In the genomic region with DNA sequence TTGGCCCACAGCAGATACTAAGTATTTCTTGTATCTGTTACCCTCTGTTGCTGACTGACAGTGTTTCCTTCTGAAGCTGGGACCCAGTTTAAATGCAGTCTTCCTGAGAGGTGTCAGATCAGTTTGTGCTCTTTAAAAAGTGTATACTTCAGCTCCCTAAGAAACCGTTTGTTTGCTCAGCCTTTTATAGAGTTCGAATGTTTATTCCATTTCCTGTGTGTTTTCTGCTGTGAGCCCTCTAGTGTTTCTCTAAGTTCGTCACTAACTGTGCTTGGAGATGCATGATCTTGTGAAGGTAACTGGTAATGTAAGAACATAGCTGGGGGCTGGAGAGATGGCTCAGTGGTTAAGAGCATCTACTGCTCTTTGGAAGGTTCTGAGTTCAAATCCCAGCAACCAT, we compare ENCODE assay signal across 20 mouse cellular contexts. TPM values are rescaled to one million over a fixed set of nuclear protein-coding genes. Genes with fewer than 3 reads are reported as not detected.
A peak's percentile ranks its signal among the peaks of the same experiment; 100 is the strongest.
DNase-seq lines count a peak whose midpoint lies in the region.
"Had no signal": no experiment of that assay in that cellular context is flagged by ENCODE, and none has a peak within 500 bp of the region (broad histone marks: within the 10 kb centered on the region; RNA-seq: fewer than 3 reads in every experiment).

No protein-coding gene starts in this region.

- DNase-seq in thymus, postnatal 0 days (ENCODE audit: low spot score): peak; percentile 78
- DNase-seq in thymus, postnatal 36 days: no peak
- DNase-seq in T-cell, adult 2 months (ENCODE audit: low spot score): peak; percentile 68
- peak; percentile 87 for DNase-seq in induced T-regulatory cell, adult 2 months (ENCODE audit: low read depth)
- no peak for DNase-seq in natural killer cell, adult 2 months (ENCODE audit: low spot score in 2 of 2)
- DNase-seq in embryo, embryonic 11 days: no peak
- DNase-seq: adrenal gland, postnatal 36 days; B cell, adult 2 months; cerebellum, adult 8-10 months; cerebellum, postnatal 25 days; gastrocnemius, postnatal 14 days; heart, postnatal 36 days; kidney, adult 9 months; kidney, postnatal 10 days; lung, embryonic 14.5 days; lung, postnatal 14 days; retina, postnatal 1 day; right cerebral cortex, postnatal 25 days; spleen, adult 18-20 months; thymus, postnatal 25 days had no signal

RNA-seq across cellular contexts. Expression of gene Prkch, which starts 27.1 kb away (rescaled TPM):
- 37.1 and 40.4 TPM in 2 replicates for polyA plus RNA-seq in thymus, postnatal 0 days (2015; fragmentation: Nextera tagmentation; extraction: Ambion mirVana)

Comparison
In these comparisons a context has a peak if more than half of its experiments do, and no peak if none do; other contexts are left out.
1. DNase-seq: peak in thymus, postnatal 0 days (single experiment), T-cell, adult 2 months (single experiment) and induced T-regulatory cell, adult 2 months (single experiment); none in thymus, postnatal 36 days (0 of 2), natural killer cell, adult 2 months (0 of 2) and embryo, embryonic 11 days (single experiment).